Mouse (Mus musculus): Measurements from ENCODE around the gene Gm17604. TPM values are rescaled to one million over a fixed set of nuclear protein-coding genes. Genes with fewer than 3 reads are reported as not detected.

Gene Gm17604
- total RNA-seq (2021), result not detected
- long read RNA-seq, experiment 1, result 0 reads
- long read RNA-seq, experiment 2, result 0 reads

DNA sequence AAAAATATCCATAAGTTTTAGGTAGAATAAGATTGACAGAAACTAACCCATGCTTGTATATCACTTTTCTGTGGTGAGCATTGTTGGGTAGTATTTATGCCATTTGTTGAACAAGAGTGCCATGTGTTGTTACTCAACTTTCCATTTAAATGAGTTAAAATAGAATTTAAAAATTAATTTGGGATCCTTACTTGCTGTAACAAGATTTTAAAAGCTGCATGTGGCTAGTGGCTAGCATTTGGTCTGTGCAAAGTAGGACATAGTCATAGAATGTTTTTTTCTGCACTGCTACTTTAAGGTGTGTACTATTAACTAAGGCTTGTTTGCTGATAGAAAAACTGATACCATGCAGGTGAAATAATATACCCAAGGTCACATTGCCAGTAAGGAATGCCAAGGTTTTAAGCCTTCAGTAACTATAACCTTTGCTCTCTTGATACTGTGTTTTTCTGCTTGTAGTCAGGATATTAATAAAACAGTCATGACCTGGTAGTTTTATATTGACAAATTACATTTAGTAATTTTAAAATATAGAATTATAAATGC, at the start of gene Gm17604:
Gm17604 (minus strand) TSS at position 51 of the 546 bp plus-strand sequence.
- Histone ChIP-seq H3K4me3 (no peak within 1 kb of the TSS), H3K27ac (no peak within 1 kb of the TSS)
- DNase-seq (ENCODE audit: extremely low spot score in 1 of 2, low spot score in 2 of 2), result no peak
- intact Hi-C loops (cut with DNase I), result no loop called here
- TF ChIP-seq CTCF (IDR thresholded peaks at IDR 0.05), result no peak

DNA sequence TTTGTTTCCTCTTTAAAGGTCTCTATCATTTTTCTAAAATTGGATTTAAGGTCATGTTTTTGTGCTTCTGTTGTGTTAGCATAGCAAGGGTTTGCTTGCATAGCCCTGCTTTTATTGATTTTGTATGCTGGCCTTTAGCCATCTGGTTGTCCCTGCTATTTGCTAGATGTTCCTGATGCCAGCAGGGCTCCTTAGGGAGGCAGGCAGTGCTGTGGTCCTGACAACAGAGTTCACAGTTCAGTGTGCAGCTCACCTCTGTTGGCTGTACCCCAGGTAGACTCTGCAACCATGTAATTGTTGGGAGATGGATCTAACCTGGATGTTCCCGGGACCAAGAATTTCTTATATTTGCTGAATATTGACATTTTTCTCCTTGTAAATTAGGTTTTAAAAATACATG, 45.3 kb upstream of the Gm17604 start:
- no peak overlapping the region for H3K27ac ChIP-seq
- DNase-seq (ENCODE audit: extremely low spot score in 1 of 2, low spot score in 2 of 2), result no peak
- intact Hi-C loops (cut with DNase I), result no loop called here
- H3K4me3 ChIP-seq, result no peak overlapping the region
- TF ChIP-seq CTCF (IDR thresholded peaks at IDR 0.05), result no peak

- intact Hi-C loops (cut with DNase I), result no loop called here
- Histone ChIP-seq H3K27ac (no peak overlapping the region), H3K4me3 (no peak overlapping the region)
- TF ChIP-seq CTCF (IDR thresholded peaks at IDR 0.05), result no peak
- no peak for DNase-seq (ENCODE audit: extremely low spot score in 1 of 2, low spot score in 2 of 2)
Observed at GRCm38 (mm10) chrX:165003141-165003540, 1.5 kb downstream of the Gm17604 start.

DNA sequence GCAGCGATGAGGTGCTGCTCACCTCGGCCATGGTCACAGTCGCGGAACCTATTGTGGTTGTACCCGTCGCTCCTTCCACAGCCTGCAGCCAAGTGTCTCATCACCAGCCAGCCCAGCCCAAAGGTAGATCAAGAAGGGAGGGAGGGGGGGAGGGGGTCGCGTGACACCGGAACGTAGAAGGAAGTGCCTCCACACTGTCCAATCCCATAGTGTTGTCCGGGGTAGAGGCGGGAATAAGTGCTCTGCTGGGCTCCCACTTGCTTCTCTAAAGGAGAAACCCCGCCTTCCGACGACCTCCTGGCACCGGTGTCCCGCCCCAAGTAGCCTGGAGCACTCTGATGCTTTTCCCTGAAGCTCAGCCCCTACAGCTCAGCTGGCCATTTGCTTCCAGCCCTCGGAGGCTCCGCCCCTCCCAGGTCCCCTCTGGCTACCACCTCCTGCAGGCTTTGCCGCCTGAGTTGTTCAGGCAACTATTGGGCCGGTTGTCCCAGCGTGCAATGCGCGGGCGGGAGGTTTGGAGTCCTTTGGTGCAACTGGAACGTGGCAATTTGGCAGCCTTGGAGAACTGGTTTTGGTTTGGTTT, 24.3 kb downstream of the Gm17604 start, which contains the start of the genes Mospd2 and Fancb:
Mospd2 (minus strand) TSS at position 183 of the 583 bp plus-strand sequence.
Fancb (plus strand) TSS at position 400 of the 583 bp plus-strand sequence.
- peak within 1 kb of the TSS; percentile 60 for H3K27ac ChIP-seq
- H3K4me3 ChIP-seq, result peak within 1 kb of the TSS; percentile 64
- DNase-seq (ENCODE audit: extremely low spot score in 1 of 2, low spot score in 2 of 2), result peak; percentile 70 to 82
- intact Hi-C loops (cut with DNase I), result no loop called here
- no peak for TF ChIP-seq CTCF (IDR thresholded peaks at IDR 0.05)

GRCm38 (mm10) chrX:164978866-164979265, 25.8 kb downstream of the Gm17604 start:
- no peak for TF ChIP-seq CTCF (IDR thresholded peaks at IDR 0.05)
- intact Hi-C loops (cut with DNase I), result no loop called here
- Histone ChIP-seq H3K4me3 (peak overlapping the region; percentile 64; the same call in 1 of the 2 replicates), H3K27ac (no peak overlapping the region)
- DNase-seq (ENCODE audit: extremely low spot score in 1 of 2, low spot score in 2 of 2), result no peak

DNA sequence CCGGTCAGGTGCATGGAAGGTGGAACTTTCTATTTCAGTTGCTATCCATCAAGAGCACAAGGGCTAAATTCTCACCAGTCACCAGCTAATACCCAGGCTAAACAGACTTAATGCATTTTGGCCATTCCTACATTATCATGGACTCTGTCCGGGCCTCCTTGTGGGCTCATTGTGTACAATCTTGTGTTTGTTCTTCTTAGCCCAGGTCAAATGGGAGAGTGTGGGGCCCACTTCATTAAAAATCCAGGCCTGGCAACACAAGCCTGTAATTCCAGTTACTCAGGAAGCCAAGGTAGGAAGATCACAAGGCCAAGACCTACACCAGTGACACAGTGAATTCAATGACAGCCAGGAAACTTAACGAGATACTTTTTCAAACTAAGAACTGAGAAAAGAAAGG, 33.4 kb downstream of the Gm17604 start:
- intact Hi-C loops (cut with DNase I), result no loop called here
- DNase-seq (ENCODE audit: extremely low spot score in 1 of 2, low spot score in 2 of 2), result no peak
- no peak for TF ChIP-seq CTCF (IDR thresholded peaks at IDR 0.05)
- Histone ChIP-seq H3K27ac (no peak overlapping the region), H3K4me3 (no peak overlapping the region)

DNA sequence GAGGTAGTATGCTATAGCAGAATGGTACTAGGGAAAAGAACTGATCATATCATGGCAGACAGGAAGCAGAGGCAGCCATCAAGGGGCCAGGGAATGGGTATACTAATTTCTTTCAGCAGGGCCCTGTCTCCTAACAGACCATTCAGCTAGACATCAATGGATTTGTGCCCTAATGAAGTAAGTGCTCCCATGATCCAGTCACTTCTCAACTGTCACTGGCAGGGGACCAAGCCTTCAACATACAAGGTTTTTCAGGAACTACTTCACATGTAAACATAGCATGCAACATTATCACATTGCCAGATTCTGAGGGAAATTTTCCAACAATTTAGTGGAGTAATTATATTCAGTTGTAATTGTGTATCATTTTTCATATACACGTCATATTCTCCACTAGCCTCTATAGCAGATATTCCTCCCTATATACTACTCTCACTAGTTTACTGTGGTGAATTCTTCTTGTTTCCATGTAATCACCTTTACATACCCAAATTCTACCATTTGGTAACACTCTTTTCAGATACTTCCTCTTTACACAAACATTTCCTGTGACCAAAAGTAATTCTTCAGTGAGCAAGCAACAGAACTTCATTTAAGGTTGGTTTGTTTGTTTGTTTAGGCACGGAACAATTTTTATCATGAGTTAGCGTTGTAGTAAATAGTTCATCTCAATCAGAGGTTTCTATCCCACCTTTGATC, 38.7 kb downstream of the Gm17604 start:
- Histone ChIP-seq H3K27ac (no peak overlapping the region), H3K4me3 (no peak overlapping the region)
- no peak for TF ChIP-seq CTCF (IDR thresholded peaks at IDR 0.05)
- DNase-seq (ENCODE audit: extremely low spot score in 1 of 2, low spot score in 2 of 2), result no peak
- intact Hi-C loops (cut with DNase I), result no loop called here

Other genes with a start within 250 kb of the Gm17604 start
- 10 to 100 TPM; 18.8 to 19.9 TPM for gene Mospd2, start 24.5 kb downstream of the Gm17604 start, total RNA-seq (2021)
- 1 to 10 TPM; 1.1 to 1.4 TPM for gene Fancb, start 24.2 kb downstream of the Gm17604 start, total RNA-seq (2021)

All from left cerebral cortex, adult 2 months (tissue).